Mouse (Mus musculus): ENCODE measurements around the gene Wipi2. TPM values are rescaled to one million over a fixed set of nuclear protein-coding genes. Genes with fewer than 3 reads are reported as not detected.

The Wipi2 gene
- 41.8 and 46.2 TPM in 2 replicates for polyA plus RNA-seq (2015; fragmentation: Nextera tagmentation; extraction: Ambion mirVana)

DNA sequence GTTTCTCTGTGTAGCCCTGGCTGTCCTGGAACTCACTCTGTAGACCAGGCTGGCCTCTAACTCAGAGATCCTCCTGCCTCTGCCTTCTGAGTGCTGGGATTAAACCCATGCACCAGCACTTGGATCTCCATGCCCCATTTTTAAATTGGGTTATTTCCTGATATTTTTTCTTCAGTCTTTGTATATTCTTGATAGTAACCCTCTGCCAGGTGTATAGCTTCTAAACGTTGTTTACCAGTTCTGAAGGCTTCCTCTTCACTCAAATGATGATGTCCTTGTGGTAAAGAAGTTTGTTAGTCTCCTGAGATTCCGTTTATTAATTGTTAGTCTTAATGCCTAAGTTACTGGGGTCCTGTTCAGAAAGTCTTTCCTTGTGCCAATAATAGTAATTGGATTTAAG is at the start of gene Wipi2:
Gene Wipi2 (plus strand): TSS at position 301 of the 400 bp plus-strand sequence.
- H3K27me3 ChIP-seq (ENCODE audit: insufficient read depth, low read length), result no peaks in the 10 kb centered on the region
- peak within 1 kb of the TSS; percentile 92 for H3K4me2 ChIP-seq (ENCODE audit: low read length)
- H3K4me3 ChIP-seq (replicated peaks; ENCODE audit: low read depth, low read length), result peak within 1 kb of the TSS; percentile 95; the same call in 1 of the 2 replicates
- H3K36me3 ChIP-seq (ENCODE audit: insufficient read depth, low read length), result no peaks in the 10 kb centered on the region
- 87% methylated on average over 2 of the region's 2 CpGs for WGBS
- no peaks in the 10 kb centered on the region for H3K9me3 ChIP-seq (replicated peaks; ENCODE audit: low read length)
- TF ChIP-seq CTCF (IDR thresholded peaks at IDR 0.05; ENCODE audit: low read depth), result no peak
- DNase-seq (ENCODE audit: low spot score), result no peak
- peaks cover 10% of the 10 kb centered on the region for H3K4me1 ChIP-seq (replicated peaks; ENCODE audit: insufficient read depth, low read length)
- H3K9ac ChIP-seq (ENCODE audit: low read depth, low read length), result peak within 1 kb of the TSS; percentile 90; the same call in 1 of the 2 replicates
- peak within 1 kb of the TSS; percentile 92 for H3K27ac ChIP-seq
- ATAC-seq (replicated peaks; ENCODE audit: low FRiP score, low read depth), result no peak

- Histone ChIP-seq H3K9me3 (replicated peaks; ENCODE audit: low read length) (no peaks in the 10 kb centered on the region), H3K4me3 (replicated peaks; ENCODE audit: low read depth, low read length) (no peak overlapping the region), H3K27ac (no peak overlapping the region), H3K4me2 (ENCODE audit: low read length) (no peak overlapping the region), H3K27me3 (ENCODE audit: insufficient read depth, low read length) (no peaks in the 10 kb centered on the region), H3K4me1 (replicated peaks; ENCODE audit: insufficient read depth, low read length) (no peaks in the 10 kb centered on the region), H3K36me3 (ENCODE audit: insufficient read depth, low read length) (no peaks in the 10 kb centered on the region), H3K9ac (ENCODE audit: low read depth, low read length) (no peak overlapping the region)
- TF ChIP-seq CTCF (IDR thresholded peaks at IDR 0.05; ENCODE audit: low read depth), result no peak; the same call in 1 of the 2 replicates
- ATAC-seq (replicated peaks; ENCODE audit: low FRiP score, low read depth), result no peak
- 86% methylated on average over 10 of the region's 10 CpGs for WGBS
- no peak for DNase-seq (ENCODE audit: low spot score)
These were observed 49.3 kb upstream of the Wipi2 start for GRCm38 (mm10) chr5:142578192-142578591.

GRCm38 (mm10) chr5:142581517-142581916 is 46.0 kb upstream of the Wipi2 start:
- TF ChIP-seq CTCF (IDR thresholded peaks at IDR 0.05; ENCODE audit: low read depth), result peak; percentile 90
- Histone ChIP-seq H3K36me3 (ENCODE audit: insufficient read depth, low read length) (no peaks in the 10 kb centered on the region), H3K27me3 (ENCODE audit: insufficient read depth, low read length) (no peaks in the 10 kb centered on the region), H3K27ac (no peak overlapping the region), H3K9me3 (replicated peaks; ENCODE audit: low read length) (no peaks in the 10 kb centered on the region), H3K4me1 (replicated peaks; ENCODE audit: insufficient read depth, low read length) (no peaks in the 10 kb centered on the region), H3K9ac (ENCODE audit: low read depth, low read length) (no peak overlapping the region), H3K4me3 (replicated peaks; ENCODE audit: low read depth, low read length) (no peak overlapping the region), H3K4me2 (ENCODE audit: low read length) (no peak overlapping the region)
- ATAC-seq (replicated peaks; ENCODE audit: low FRiP score, low read depth) (0 out of 2 replicates have a peak, but pooled peaks have one; percentile 59), DNase-seq (ENCODE audit: low spot score) (peak; percentile 88)
- WGBS, result 11% methylated on average over 5 of the region's 5 CpGs

GRCm38 (mm10) chr5:142583616-142584126 is 43.8 kb upstream of the Wipi2 start:
- ATAC-seq (replicated peaks; ENCODE audit: low FRiP score, low read depth), result no peak; the same call in 1 of the 2 replicates
- no peak overlapping the region for H3K27ac ChIP-seq
- whole genome bisulfite sequencing, result 50% methylated on average over 14 of the region's 14 CpGs
- no peaks in the 10 kb centered on the region for H3K4me1 ChIP-seq (replicated peaks; ENCODE audit: insufficient read depth, low read length)
- no peak for TF ChIP-seq CTCF (IDR thresholded peaks at IDR 0.05; ENCODE audit: low read depth)
- H3K36me3 ChIP-seq (ENCODE audit: insufficient read depth, low read length), result no peaks in the 10 kb centered on the region
- H3K4me2 ChIP-seq (ENCODE audit: low read length), result no peak overlapping the region
- no peaks in the 10 kb centered on the region for H3K9me3 ChIP-seq (replicated peaks; ENCODE audit: low read length)
- H3K9ac ChIP-seq (ENCODE audit: low read depth, low read length), result no peak overlapping the region
- no peak for DNase-seq (ENCODE audit: low spot score)
- no peak overlapping the region for H3K4me3 ChIP-seq (replicated peaks; ENCODE audit: low read depth, low read length)
- H3K27me3 ChIP-seq (ENCODE audit: insufficient read depth, low read length), result no peaks in the 10 kb centered on the region

DNA sequence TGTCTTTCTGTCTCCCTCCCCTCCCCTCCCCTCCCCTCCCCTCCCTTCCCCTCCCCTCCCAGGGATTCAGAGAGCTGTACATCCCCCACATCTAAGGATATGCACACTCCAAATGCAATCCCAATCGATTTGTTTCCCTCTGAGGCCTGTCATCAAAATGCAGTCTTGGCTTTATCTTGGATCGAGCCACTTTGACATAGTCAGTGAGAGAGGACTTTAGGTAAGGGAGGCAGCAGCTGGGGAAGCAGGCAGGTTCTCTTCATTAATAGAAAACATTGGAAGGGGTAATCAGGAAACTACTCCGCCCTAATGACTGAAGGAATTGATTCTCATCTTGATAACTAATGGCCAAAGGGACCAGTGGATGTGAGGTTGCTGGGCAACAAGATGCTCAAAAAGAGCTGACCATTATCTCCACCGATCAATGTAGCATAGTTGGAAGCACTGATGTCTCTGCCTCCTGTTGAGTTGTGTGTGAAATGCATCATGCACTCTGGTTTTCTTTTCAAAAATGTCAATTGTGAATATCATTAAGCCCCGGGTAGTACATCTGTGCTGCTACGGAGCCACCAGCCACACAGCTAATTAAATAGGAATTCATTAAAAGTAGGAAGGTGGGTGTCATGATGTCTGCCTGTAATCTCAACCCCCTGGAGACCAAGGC is 36.4 kb upstream of the Wipi2 start:
- no peaks in the 10 kb centered on the region for H3K36me3 ChIP-seq (ENCODE audit: insufficient read depth, low read length)
- no peak overlapping the region for H3K4me2 ChIP-seq (ENCODE audit: low read length)
- no peaks in the 10 kb centered on the region for H3K9me3 ChIP-seq (replicated peaks; ENCODE audit: low read length)
- no peak overlapping the region for H3K27ac ChIP-seq
- no peak for TF ChIP-seq CTCF (IDR thresholded peaks at IDR 0.05; ENCODE audit: low read depth)
- WGBS, result 83% methylated on average over 6 of the region's 6 CpGs
- no peaks in the 10 kb centered on the region for H3K4me1 ChIP-seq (replicated peaks; ENCODE audit: insufficient read depth, low read length)
- no peak for ATAC-seq (replicated peaks; ENCODE audit: low FRiP score, low read depth)
- no peaks in the 10 kb centered on the region for H3K27me3 ChIP-seq (ENCODE audit: insufficient read depth, low read length)
- DNase-seq (ENCODE audit: low spot score), result no peak
- H3K4me3 ChIP-seq (replicated peaks; ENCODE audit: low read depth, low read length), result no peak overlapping the region
- H3K9ac ChIP-seq (ENCODE audit: low read depth, low read length), result no peak overlapping the region

DNA sequence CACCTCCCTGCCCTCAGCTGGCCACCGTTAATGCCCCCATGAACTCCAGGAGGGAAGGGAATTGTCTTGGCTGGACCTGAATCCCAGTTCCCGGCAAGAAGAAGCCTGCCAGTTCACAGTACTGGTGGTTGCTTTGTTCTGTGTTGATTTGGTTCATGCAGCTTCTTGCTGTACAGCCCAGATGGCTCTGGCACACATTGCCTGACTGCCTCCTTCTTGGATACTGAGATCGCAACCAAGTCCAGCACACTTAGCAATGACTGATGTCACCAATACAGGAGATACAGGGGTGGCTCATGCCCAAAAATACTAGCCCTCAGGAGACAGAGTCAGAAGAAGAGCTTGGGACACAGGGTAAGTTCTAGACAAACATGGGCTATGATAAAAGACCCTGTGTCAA is 31.8 kb upstream of the Wipi2 start:
- no peak overlapping the region for H3K4me2 ChIP-seq (ENCODE audit: low read length)
- no peaks in the 10 kb centered on the region for H3K36me3 ChIP-seq (ENCODE audit: insufficient read depth, low read length)
- DNase-seq (ENCODE audit: low spot score) (no peak), ATAC-seq (replicated peaks; ENCODE audit: low FRiP score, low read depth) (no peak)
- no peaks in the 10 kb centered on the region for H3K4me1 ChIP-seq (replicated peaks; ENCODE audit: insufficient read depth, low read length)
- no peak overlapping the region for H3K27ac ChIP-seq
- WGBS, result 80% methylated on average over 3 of the region's 3 CpGs
- TF ChIP-seq CTCF (IDR thresholded peaks at IDR 0.05; ENCODE audit: low read depth), result no peak
- H3K9me3 ChIP-seq (replicated peaks; ENCODE audit: low read length), result no peaks in the 10 kb centered on the region
- no peaks in the 10 kb centered on the region for H3K27me3 ChIP-seq (ENCODE audit: insufficient read depth, low read length)
- no peak overlapping the region for H3K9ac ChIP-seq (ENCODE audit: low read depth, low read length)
- H3K4me3 ChIP-seq (replicated peaks; ENCODE audit: low read depth, low read length), result no peak overlapping the region

Data from kidney, postnatal 0 days (tissue).